Mouse (Mus musculus) liver, embryonic 14.5 days (tissue): ENCODE results near the gene Stip1.

Source experiments
- CTCF ChIP-seq: IDR thresholded peaks from 2 replicates; pipeline ENCODE4 v1.5.1; 2016; ENCODE audit warnings: antibody characterized with exemption, low read depth, control low read depth
- EP300 ChIP-seq: IDR thresholded peaks from 2 replicates; pipeline ENCODE4 v1.6.1; 2016; ENCODE audit warnings: antibody characterized with exemption, low read depth

DNA sequence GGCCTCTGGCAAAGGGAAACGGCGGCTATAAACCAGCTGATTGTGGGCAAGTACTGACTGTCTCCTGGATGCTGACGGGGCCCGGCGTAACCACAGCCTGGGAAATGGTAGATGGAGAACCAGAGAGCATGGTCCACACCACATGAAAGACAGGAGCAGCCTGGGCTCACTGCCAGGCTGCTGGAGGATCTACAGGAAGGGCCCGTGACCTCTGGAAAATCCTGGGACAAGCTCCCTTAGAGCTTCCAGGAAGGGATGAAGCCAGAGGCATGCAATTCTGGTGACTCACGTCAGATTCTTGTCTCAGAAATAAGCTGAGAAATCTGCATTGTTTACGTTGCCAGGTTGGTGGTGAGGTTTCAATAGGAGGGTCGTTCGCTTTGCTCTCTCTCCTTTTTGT is 15.0 kb upstream of the Stip1 start:
- TF ChIP-seq EP300, result no peak
- TF ChIP-seq CTCF, result no peak
